Mouse (Mus musculus) right cerebral cortex, postnatal 36 days (tissue): Measurements from ENCODE around the gene Taok3.

Source experiments
- DNase-seq, 2 experiments: peaks; one replicate each; pipeline ENCODE4 v3.0.0; 2022; ENCODE audit warnings: low spot score in 2 of 2, mixed read lengths in 1 of 2

The Taok3 gene

DNA sequence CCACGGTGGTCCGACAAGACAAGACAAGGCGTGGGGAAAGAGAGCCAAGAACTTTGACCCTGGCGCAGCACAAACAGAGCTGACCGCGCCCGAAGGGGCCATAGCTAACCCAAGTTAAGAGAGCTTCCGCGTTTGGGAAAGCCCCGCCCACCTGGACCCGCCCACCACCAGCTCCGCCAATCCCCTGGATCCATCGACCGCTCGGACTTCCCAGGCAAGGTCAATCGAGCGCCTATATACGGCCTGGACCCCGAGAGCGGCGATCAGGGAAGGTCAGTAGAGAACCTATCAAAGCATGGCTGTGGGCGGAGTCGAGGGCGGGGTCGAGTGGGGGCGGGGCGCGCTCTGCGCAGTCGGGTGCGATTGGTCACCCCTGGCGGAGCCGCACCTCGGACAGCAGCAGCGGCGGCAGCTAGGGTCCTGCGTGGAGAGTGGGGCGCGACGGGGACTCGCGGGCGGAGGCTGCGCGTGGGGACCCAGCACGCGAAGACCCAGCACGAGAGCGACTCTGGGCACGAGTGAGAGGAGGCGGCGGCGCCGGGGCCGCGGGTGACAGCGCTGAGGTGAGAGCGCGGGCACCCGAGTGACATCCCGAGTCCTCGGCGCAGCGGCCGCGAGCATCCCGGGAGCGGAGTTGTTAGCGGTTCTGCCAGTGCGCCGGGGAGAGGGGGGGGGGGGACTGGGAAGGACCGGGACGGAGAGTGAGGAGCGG, at the start of gene Taok3:
Gene Taok3, plus strand, starts transcription at position 353 of the 712 bp plus-strand sequence.
- DNase-seq = peak; percentile 97

DNA sequence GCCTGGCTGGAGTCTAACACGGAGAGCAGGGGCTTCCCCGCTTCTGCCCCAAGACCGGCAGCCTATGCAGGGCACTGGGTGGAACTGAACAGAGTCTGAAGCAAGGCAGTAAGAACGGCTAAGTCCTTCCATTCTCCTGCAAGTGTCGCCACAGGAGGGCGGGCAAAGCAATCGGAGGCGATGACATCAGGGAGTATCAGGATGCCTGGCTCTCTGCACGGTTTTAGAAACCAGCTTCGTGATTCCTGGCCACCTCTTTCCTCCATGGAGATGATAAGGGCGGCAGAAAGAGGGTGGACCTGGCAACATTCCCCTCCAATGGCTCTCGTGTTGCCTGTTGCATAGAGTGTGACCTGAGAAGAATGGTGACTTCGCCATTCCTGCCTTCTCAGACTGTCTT, 32.2 kb upstream of the Taok3 start:
- no peak for DNase-seq

DNA sequence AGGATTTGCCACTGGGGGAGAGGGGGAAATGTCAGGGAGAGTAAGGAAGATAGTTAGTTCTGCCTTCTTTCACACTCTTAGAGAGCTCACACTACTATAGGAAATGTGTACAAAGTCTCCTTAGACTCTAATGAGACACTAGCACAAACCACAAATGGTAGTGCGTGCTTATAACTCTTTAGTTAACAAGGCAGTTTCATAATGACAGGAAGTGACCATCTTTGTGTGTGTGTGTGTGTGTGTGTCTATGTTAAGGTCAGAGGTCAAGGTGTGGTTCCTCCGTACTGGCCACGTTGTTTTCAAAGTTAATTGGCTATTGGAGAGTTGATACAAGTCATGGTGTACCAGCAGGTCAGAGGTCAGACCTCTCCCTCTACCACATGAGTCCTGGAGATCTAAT, 30.8 kb upstream of the Taok3 start:
- no peak for DNase-seq

DNA sequence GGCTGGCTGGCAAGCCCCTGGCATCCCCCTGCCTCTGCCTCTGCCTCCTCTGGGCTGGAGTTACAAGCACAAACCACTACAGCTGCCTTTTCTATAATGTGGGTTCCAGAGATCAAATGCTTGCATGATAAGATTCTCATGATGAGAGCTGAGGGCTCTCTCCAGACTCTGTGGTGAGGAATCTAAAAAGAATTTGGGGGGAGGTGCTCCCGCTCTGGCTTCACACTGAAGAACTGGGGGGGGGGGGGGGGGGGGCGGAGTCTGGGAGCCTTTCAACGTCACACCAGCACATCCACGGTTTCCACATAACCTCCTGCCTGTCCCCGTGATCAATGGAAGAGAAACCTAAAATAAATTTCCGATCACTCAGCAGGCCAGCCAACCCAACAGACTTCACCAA, 30.1 kb upstream of the Taok3 start:
- DNase-seq = no peak

DNA sequence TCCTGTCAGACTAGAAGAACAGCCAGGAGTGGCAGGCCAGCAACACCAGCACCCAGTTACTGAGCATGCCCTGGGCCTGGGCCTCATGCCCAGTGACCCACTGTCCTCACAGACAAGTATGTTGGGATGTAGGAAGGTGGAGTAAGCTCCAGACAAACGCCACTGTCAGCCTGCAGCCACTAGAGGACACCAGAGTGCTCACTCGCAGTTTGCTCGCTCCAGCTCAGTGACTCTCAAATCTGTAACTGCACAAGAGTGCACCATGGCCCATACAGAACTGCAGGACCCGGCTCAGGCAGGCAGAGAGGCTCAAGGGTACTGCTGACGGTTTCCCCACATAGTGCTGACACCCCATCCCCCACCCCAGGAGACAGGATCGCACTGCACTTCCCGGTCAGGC, 25.5 kb upstream of the Taok3 start:
- peak in 1 of 2 experiments; percentile 29 for DNase-seq

DNA sequence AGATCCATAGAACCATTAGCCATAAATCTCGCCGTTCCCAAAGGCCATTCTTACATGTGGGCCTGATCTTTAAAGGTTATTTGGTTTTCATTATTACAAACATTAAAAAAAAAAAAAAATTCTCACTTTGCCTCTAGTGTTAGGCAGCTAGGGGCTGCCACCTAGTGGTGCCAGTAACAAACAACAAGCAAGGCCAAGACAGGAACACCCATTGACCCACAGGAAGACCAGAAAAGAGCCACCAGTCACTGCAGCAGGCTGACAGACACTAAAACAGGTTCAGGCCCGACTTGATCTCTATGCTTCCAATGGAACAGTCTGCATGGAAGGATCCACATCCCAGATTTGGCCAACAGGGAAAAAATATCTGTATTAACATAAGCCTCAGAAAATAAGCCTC, 23.2 kb upstream of the Taok3 start:
- DNase-seq = no peak

DNA sequence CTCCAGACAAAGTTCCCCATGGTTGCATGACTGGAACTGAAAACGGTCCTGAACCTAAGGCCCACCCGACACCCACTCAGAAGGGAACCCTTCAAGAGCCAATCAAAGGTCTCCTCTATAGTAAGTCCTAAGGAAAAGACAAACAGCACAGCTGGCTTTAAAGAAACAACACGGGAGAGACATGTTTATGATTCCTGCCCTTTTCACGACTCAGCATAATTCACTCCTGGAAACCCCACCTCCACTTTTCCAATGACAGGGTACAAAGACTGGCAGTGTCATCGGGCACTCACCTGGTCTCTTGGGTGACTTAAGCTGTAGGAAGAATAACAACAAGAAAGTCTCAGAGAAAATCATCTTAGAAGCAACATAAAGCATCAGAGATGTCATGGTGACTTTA, 20.9 kb upstream of the Taok3 start:
- no peak for DNase-seq

DNA sequence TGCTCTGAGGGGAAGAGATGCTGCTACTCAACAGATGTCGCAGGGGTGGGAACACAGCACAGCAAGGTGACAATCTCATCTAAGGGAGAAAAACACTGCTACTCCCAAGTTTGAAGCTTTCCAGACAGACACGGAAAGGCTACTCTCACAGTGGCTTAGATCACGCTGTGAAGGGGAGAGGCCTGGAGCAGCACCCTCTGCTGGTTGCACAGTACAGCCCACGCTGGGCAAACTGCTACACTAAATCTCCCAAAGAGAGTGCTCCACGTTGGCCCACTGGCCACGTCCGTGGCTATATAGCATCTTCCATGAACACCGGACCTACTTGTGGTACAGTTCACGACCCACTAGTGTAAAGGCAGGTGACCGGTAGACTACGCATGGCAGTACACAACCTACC, 20.2 kb upstream of the Taok3 start:
- DNase-seq = no peak

DNA sequence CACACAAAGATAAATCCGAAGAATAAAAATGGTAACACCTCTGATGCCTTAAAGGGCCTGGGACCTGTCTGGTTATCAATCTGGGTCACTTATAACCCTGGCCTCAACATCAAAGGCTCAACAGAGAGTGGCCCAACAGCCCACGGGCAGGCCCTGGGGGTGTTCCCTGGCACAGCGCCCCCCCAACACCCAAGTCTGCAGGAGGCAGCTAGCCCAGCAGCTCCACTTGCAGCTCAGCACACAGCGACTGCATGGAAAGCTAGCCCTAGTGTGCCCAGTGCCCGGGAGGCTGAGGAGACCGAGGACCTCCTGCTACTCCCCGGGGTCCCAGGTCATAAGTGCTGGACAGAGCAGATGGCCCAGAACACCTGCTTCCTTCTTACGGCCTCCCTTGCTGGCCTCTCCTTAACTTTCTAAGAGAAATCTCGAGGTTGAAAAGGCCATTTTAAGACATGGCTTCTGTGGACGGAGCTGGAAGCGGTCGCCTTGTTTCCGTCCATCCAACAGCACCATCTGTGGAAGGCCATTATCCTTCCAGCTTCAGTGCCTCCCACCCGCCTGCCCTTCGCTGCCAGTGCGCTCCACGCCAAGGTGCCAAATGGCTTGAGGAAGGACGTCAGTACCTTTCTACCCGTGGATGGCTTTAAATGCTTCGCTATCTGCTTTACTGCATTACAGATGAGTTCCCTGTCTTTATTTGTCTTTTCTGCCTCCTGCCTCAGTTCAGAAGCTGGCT, 16.6 kb upstream of the Taok3 start:
- no peak for DNase-seq

DNA sequence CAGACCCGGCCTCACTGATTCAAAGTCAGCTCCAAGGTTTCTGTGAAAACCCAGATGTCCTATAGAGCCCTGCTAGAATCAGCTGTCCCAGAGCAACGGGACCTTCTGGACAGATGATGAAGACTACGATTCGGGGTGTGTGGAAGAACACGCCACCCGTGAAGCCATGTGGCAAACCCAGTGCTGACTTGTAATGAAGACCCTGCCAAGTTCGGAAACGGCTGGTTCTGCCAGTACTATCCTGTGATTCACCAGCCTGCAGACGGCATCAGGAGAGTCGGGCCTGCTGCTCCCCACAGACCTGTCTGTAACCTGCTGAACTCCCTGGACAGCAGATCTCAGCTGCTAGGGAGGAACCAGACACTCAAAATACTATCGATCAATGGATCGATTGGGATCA, 15.6 kb upstream of the Taok3 start:
- DNase-seq = no peak

DNA sequence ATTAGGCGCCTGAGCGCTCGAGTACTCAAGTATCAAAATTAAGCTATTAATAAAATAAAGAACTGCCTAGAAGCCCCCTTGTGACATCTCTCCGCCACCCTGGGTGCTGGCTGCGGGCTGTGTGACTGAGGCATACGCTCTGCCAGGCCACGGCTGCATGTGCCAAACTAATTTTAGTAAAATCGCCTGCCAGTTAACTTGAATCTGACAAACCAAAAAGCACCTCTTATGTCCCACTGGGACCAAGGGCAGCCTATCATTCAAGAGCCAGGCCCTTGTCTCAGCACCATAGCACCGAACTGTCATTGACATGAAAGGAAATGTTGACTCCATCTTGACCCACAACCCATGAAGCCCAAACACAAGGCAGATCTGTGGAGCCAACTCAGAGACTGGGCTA, 14.2 kb upstream of the Taok3 start:
- DNase-seq = no peak

DNA sequence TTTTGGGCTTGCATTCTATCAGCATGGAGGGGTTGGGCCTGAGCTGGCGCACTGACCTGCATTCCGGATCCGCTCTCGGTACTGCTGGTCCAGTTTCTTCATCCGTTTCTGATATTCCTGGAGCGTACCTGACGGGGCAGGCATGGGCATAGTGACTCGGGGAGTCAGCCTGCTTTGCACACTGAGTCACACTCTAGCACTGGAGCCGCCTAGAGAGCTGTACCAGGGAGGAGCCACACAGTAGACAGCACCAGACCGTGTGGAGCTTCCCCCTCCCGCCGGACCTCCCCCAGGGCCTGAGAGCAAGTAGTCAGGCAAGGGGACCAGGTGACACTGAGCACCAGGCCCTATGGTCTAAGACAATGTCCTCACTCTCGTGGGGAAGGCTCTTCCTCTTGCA, 11.6 kb upstream of the Taok3 start:
- no peak for DNase-seq

DNA sequence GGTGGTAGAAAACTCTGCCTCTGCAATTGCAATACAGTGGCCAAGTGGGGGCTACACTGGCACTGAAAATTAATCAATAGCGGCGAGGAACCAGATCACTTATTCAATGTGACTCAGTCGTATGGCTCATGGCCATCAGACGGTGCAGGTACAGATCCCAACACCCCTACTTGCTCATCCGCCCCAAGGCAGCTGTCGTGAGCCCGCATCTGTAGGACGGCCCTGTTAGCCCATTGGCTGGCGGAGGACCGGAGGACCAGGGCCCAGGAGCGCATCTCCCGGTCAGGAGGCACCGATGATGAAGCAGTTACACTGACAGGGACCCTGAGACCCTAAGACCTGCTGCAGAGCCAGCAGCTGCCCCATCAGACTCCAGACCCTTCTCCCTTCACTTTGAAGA, 11.2 kb upstream of the Taok3 start:
- no peak for DNase-seq

DNA sequence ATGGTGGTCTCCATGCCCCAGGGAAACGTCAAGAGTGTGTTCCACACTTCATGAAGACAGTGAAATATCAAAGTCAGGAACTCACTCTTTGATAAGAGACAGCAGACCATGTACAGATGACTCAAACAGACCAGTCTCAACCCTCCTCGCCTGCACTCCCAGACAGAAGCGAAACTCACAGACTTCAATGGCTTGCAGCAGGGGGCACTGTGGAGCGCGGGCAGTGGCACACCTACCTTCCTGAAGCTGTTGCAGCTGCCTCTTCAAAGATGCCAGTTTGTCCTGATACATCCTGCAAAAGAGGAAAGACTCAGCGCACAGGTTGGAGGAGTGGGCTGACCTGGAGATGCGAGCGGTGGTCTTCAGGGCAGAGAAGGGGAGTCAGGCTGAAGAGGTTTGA, 10.4 kb upstream of the Taok3 start:
- no peak for DNase-seq

DNA sequence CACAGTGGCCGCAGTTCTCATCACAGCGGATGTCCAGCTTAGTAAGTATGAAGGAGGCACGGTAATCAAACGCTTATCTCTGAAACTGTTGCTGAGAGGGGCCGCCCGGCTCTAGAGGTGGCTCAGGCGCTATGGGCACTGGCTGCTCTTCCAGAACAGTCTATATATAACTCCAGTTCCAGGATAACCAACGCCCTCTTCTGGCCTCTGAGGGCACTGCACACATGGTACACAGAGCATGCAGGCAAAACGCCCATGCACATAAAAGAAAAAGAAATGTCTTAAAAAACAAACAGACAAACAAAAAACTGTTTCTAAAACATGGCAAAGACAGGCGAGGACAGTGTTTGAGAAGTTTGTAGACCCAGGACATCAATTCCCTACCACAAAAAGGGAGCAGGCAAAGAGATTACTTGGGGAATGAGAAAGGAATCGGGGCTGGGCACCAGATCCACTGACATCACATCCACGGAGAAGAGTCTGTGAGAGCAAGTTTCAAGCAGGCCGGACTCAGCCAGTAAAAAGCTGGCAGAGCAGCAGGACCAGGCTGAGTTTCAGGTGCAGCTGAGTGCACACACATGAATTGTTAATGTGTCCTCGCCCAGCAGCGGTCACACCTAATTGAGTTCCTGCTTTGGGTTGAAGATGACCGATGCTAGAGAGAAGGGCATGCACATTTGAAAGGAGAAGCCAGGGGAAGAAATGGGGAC, 8.7 kb upstream of the Taok3 start:
- no peak for DNase-seq

DNA sequence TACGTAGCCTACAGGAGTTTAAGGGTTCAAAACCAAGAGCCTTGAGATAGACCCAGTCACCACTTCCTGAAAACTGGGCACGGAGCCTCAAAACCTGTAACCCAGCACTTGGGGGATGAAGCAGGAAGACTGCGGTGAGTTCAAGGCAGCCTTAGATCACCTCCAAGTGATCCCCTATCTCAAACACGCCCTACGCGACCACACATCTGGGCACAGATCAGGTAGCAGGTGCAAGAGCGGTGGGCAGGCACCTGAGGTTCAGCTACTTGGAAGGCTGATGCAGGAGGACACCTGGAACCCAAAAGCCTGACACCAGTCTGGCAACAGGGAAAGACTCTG, 8.2 kb upstream of the Taok3 start:
- DNase-seq = no peak

DNA sequence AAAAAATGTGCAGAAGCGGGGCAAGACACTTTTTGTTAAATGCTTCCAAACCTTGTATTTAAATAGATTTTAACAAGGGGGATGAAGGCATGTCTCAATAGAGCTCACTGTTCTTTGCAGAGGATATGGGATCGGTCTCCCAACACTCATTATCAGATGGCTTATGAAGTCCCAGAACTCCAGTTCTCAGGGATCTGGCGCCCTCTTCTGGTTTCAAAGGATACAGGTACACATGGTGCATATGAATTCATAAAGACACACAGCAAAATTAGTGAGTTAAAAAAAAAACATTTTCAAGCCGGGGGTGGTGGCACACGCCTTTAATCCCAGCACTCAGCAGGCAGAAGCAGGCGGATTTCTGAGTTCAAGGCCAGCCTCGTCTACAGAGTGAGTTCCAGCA, 6.6 kb upstream of the Taok3 start:
- no peak for DNase-seq

DNA sequence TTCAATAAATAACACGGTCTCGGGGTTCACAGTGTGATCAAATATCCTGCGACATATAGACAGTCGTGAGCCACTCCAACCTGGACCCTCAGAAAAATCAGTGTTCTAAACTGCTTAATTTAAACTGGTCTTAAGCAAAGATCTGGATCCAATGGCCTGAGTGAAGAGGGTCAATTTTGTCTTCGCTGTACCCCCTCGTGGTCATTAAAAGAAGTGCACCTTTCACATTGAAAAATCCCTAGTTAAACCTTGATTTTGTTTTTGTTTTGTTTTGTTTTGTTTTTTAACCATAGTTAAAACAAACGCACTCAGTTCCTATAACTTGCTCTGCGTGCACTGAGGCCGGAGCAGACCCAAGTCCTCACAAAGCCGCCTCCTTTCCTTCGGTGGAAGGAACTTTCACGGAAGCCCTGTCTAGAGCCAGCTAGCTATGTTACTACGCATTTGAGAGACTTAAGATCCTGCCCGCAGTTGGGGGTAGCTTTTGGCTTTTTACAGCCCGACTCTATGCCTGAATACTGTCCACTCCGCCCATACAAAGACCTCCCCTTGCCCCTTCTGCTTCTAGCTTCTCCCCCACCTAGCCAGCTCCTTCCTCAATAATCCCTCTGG, 5.2 kb upstream of the Taok3 start:
- no peak for DNase-seq

DNA sequence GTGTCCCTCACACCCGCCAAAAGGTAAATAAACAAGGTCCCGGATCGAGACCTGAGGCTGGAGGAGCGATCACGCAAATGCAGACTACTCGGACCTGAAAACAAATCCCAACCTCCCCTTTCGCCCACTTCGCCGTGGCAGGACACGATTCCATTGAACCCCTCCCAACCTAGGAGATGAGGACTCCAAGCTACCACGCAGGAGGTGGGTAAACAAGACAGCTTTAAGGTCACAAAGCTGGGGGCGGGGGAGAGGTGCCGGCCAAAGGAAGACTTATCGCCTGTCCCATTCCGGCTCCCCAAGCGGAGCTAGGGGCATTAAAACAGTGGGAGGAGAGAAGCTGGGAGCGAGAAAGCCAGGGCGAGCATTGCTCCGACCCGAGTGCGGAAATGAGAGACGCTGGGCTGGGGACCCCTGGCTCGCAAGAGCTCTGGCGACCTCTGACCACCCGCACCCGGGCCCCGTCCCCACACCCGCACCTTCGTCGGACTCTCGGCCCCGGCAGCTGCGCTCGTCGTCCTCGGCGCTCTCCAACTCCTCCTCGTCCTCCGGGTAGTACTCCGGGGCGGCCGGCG, 4.6 kb upstream of the Taok3 start:
- DNase-seq = no peak

DNA sequence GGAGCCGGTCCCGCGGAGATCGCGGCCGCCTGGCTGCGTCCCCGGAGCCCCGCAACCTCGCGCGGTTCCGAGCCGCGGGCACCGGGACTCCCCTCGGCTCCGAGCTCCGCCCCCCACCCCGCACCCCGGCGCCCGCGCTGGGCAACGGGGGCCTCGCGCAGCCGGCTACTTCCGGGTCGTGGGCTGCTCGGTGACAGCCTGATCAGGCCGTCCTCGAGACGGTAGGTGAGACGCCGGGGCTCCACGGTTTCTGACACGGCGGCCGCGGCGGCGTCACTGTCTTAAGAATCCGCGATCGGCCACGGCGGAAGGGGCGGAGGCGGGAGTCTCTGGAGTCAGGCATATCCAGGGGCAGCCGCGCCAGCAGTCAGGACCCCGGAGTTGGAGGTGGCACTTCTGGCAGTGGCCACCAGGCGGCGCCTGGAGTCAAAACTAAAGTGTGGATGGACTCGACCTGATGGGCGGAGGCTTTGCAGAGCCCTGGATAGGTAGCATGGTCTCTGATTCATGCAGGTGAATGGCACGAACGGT, 4.0 kb upstream of the Taok3 start, which contains the start of gene Suds3:
Gene Suds3, minus strand, starts transcription at position 278 of the 531 bp plus-strand sequence.
- peak; percentile 94 to 95 for DNase-seq

DNA sequence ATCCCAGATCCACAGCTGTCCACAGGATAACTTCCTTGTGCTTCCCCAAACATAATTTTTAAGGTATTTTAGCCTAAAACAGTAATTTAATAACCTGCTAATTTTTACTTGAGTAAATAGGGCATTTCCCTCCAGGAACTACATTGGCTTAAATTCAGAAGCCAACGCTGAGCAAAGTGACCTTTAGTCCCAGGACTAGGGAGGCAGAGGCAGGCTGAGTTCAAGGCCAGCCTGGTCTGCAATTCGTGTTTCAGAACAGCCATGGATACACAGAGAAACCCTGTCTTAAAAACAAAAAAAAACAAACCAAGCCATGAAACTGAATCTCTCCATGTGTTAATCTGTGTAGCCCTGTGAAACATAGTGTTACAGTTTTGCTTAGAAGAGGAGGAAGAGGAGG, 3.3 kb upstream of the Taok3 start:
- no peak for DNase-seq

DNA sequence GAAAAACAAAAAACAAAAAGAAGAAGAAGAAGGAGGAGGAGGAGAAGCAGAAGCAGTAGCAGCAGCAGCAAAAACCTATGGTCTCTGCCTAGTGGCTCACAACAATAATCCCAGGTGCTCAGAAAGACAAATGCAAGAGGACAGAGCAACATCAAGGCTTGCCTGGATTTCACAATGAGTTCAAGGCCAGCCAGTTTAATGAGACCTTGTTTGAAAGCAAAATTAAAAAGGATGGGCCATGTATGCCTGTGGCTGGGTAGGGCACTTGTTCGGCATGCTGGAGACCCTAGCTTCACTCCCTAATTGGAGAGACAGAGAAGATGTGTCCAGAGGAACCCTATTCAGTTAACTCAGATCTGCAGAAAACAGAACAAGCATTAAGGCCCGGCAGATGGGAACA, 2.7 kb upstream of the Taok3 start:
- DNase-seq = no peak
